In the genomic region with DNA sequence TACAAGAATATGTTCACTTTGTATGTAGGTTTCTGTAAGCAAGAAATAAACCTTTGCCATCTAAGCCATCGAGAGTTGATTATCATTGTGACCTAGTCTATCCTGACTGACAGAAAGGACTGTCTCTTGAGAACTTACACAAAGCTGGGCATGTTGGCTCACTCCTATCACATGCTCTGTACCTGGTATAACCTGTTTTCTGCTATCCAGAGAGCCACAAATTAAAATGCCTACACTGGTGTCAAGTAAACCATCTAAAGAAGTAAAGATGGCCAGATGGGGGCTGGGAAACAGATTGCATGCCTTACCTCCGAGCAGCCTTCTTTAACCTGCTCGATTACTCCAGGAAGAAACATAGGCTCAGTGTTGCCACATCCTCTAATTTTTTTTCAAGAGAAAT, we compare ENCODE assay signal across 28 mouse cellular contexts. TPM values are rescaled to one million over a fixed set of nuclear protein-coding genes. Genes with fewer than 3 reads are reported as not detected.
DNase-seq lines count a peak whose midpoint lies in the region; ATAC-seq lines count a peak whose summit lies in the region.
"Had no signal": no experiment of that assay in that cellular context is flagged by ENCODE, and none has a peak within 500 bp of the region (broad histone marks: within the 10 kb centered on the region; RNA-seq: fewer than 3 reads in every experiment).

No protein-coding gene starts in this region.

- H3K4me3 ChIP-seq in embryonic facial prominence, embryonic 10.5 days: no peak overlapping the region
- H3K4me3 ChIP-seq in embryonic facial prominence, embryonic 13.5 days: no peak overlapping the region
- no peak overlapping the region for H3K4me3 ChIP-seq in embryonic facial prominence, embryonic 15.5 days (replicated peaks)
- H3K4me3 ChIP-seq: embryonic facial prominence, embryonic 12.5 days; erythroblast, embryonic 14.5 days; forebrain, embryonic 10.5 days; forebrain, embryonic 12.5 days had no signal

- no peak overlapping the region for H3K4me2 ChIP-seq in embryonic facial prominence, embryonic 13.5 days
- no peak overlapping the region for H3K4me2 ChIP-seq in embryonic facial prominence, embryonic 15.5 days (replicated peaks)
- H3K4me2 ChIP-seq: embryonic facial prominence, embryonic 12.5 days; forebrain, embryonic 12.5 days had no signal

- no peaks in the 10 kb centered on the region for H3K36me3 ChIP-seq in embryonic facial prominence, embryonic 10.5 days (replicated peaks)
- H3K36me3 ChIP-seq in embryonic facial prominence, embryonic 13.5 days: no peaks in the 10 kb centered on the region
- no peaks in the 10 kb centered on the region for H3K36me3 ChIP-seq in embryonic facial prominence, embryonic 15.5 days
- H3K36me3 ChIP-seq: embryonic facial prominence, embryonic 12.5 days; forebrain, embryonic 10.5 days; forebrain, embryonic 12.5 days had no signal

- no peak for DNase-seq in embryonic facial prominence, embryonic 10.5 days (ENCODE audit: low spot score)
- no peak for DNase-seq in embryo, embryonic 11 days
- DNase-seq in layer of hippocampus, adult 9-10 months (ENCODE audit: low spot score): no peak
- no peak for DNase-seq in layer of hippocampus, postnatal 36 days
- DNase-seq: adrenal gland, adult 8-10 months; adrenal gland, postnatal 14 days; adrenal gland, postnatal 36 days; cerebellum, adult 11-12 months; cerebellum, adult 2 months; cerebellum, adult 9-10 months; cerebellum, postnatal 10 days; cerebellum, postnatal 25 days had no signal

- 0 out of 2 replicates have a peak, but pooled peaks have one; percentile 6 for ATAC-seq in embryonic facial prominence, embryonic 13.5 days (ENCODE audit: insufficient number of reproducible peaks, insufficient read depth, low FRiP score, low TSS enrichment, low read depth)
- no peak for ATAC-seq in embryonic facial prominence, embryonic 15.5 days (ENCODE audit: insufficient number of reproducible peaks, low FRiP score, low TSS enrichment, low read depth)
- peak; percentile 24; the same call in 1 of the 2 replicates for ATAC-seq in granulocyte monocyte progenitor cell, adult 5-6 weeks (replicated peaks; ENCODE audit: poor library complexity, severe bottlenecking)
- ATAC-seq: activated CD4-positive, CD25-positive, alpha-beta regulatory T cell, adult 4 months; forebrain, embryonic 14.5 days; forebrain, embryonic 16.5 days; Patski had no signal

- peaks cover 40% of the 10 kb centered on the region for H3K4me1 ChIP-seq in embryonic facial prominence, embryonic 10.5 days
- H3K4me1 ChIP-seq in embryonic facial prominence, embryonic 13.5 days: peaks cover 15% of the 10 kb centered on the region
- H3K4me1 ChIP-seq in embryonic facial prominence, embryonic 15.5 days: no peaks in the 10 kb centered on the region

- H3K9me3 ChIP-seq in embryonic facial prominence, embryonic 10.5 days: no peaks in the 10 kb centered on the region
- H3K9me3 ChIP-seq in embryonic facial prominence, embryonic 13.5 days: no peaks in the 10 kb centered on the region
- no peaks in the 10 kb centered on the region for H3K9me3 ChIP-seq in embryonic facial prominence, embryonic 15.5 days (replicated peaks)
- H3K9me3 ChIP-seq: embryonic facial prominence, embryonic 12.5 days; forebrain, embryonic 10.5 days; forebrain, embryonic 12.5 days had no signal

- H3K27ac ChIP-seq in embryonic facial prominence, embryonic 10.5 days (replicated peaks): 0 out of 2 replicates have a peak overlapping the region, but pooled peaks have one; percentile 11
- peak overlapping the region; percentile 87; the same call in 1 of the 2 replicates for H3K27ac ChIP-seq in embryonic facial prominence, embryonic 13.5 days
- peak overlapping the region; percentile 77; the same call in 1 of the 2 replicates for H3K27ac ChIP-seq in embryonic facial prominence, embryonic 15.5 days (replicated peaks)
- H3K27ac ChIP-seq: forebrain, embryonic 10.5 days; forebrain, embryonic 12.5 days had no signal

- WGBS in embryonic facial prominence, embryonic 10.5 days: 54% methylated on average over 3 of the region's 3 CpGs
- 33% methylated on average over 3 of the region's 3 CpGs for WGBS in embryonic facial prominence, embryonic 13.5 days
- WGBS in embryonic facial prominence, embryonic 15.5 days: 28% methylated on average over 3 of the region's 3 CpGs

- no peaks in the 10 kb centered on the region for H3K27me3 ChIP-seq in embryonic facial prominence, embryonic 10.5 days (replicated peaks; ENCODE audit: low read depth, poor library complexity, severe bottlenecking)
- no peaks in the 10 kb centered on the region for H3K27me3 ChIP-seq in embryonic facial prominence, embryonic 13.5 days
- no peaks in the 10 kb centered on the region for H3K27me3 ChIP-seq in embryonic facial prominence, embryonic 15.5 days
- H3K27me3 ChIP-seq: embryonic facial prominence, embryonic 12.5 days; forebrain, embryonic 12.5 days had no signal

- no peak overlapping the region for H3K9ac ChIP-seq in embryonic facial prominence, embryonic 13.5 days
- H3K9ac ChIP-seq in embryonic facial prominence, embryonic 15.5 days: no peak overlapping the region
- H3K9ac ChIP-seq: embryonic facial prominence, embryonic 12.5 days; forebrain, embryonic 12.5 days had no signal

RNA-seq across cellular contexts. Expression of gene Rps19, which starts 6.6 kb away (rescaled TPM):
- polyA plus RNA-seq in embryonic facial prominence, embryonic 10.5 days (2016; fragmentation: Nextera tagmentation; extraction: Ambion mirVana): 2,181 and 2,235 TPM in 2 replicates
- polyA plus RNA-seq in embryonic facial prominence, embryonic 13.5 days (2015; fragmentation: Nextera tagmentation; extraction: Ambion mirVana): 2,967 and 3,152 TPM in 2 replicates
- 2,979 and 3,008 TPM in 2 replicates for polyA plus RNA-seq in embryonic facial prominence, embryonic 15.5 days (2015; fragmentation: Nextera tagmentation; extraction: Ambion mirVana)
- total RNA-seq in granulocyte monocyte progenitor cell, adult 5-6 weeks (2014; fragmentation: Nextera tagmentation): 4,360 and 4,453 TPM in 2 replicates
- 1,417 and 1,663 TPM in 2 replicates for total RNA-seq in granulocyte monocyte progenitor cell, adult 5-6 weeks (2017)
- total RNA-seq in layer of hippocampus, postnatal 36 days (2021): 100 to 1,000 TPM; 490 to 494 TPM

RNA-seq across cellular contexts. Expression of gene Dmrtc2, which starts 7.7 kb away (rescaled TPM):
- polyA plus RNA-seq in embryonic facial prominence, embryonic 10.5 days (2016; fragmentation: Nextera tagmentation; extraction: Ambion mirVana): not detected in 2 replicates
- not detected in 2 replicates for polyA plus RNA-seq in embryonic facial prominence, embryonic 13.5 days (2015; fragmentation: Nextera tagmentation; extraction: Ambion mirVana)
- polyA plus RNA-seq in embryonic facial prominence, embryonic 15.5 days (2015; fragmentation: Nextera tagmentation; extraction: Ambion mirVana): 0.09 TPM in 1 of 2 replicates, not detected in the other
- total RNA-seq in granulocyte monocyte progenitor cell, adult 5-6 weeks (2014; fragmentation: Nextera tagmentation): not detected in 2 replicates
- not detected in 2 replicates for total RNA-seq in granulocyte monocyte progenitor cell, adult 5-6 weeks (2017)
- total RNA-seq in layer of hippocampus, postnatal 36 days (2021): not detected
- total RNA-seq: adrenal gland, adult 18-20 months; adrenal gland, adult 8-10 months; adrenal gland, postnatal 14 days; adrenal gland, postnatal 36 days; MEL had no signal
- polyA plus RNA-seq: activated CD4-positive, CD25-positive, alpha-beta regulatory T cell, adult 4 months; C2C12; cerebellum, adult 2 months; cortical plate, adult 2 months; embryonic facial prominence, embryonic 12.5 days; erythroblast, embryonic 14.5 days; forebrain, embryonic 10.5 days; forebrain, embryonic 12.5 days; forebrain, embryonic 14.5 days; forebrain, embryonic 16.5 days; frontal cortex, adult 2 months; Patski had no signal

RNA-seq across cellular contexts. Expression of gene Lypd4, which starts 7.8 kb away (rescaled TPM):
- polyA plus RNA-seq in embryonic facial prominence, embryonic 10.5 days (2016; fragmentation: Nextera tagmentation; extraction: Ambion mirVana): not detected in 2 replicates
- polyA plus RNA-seq in embryonic facial prominence, embryonic 13.5 days (2015; fragmentation: Nextera tagmentation; extraction: Ambion mirVana): not detected in 2 replicates
- polyA plus RNA-seq in embryonic facial prominence, embryonic 15.5 days (2015; fragmentation: Nextera tagmentation; extraction: Ambion mirVana): not detected in 2 replicates
- not detected in 2 replicates for total RNA-seq in granulocyte monocyte progenitor cell, adult 5-6 weeks (2014; fragmentation: Nextera tagmentation)
- total RNA-seq in granulocyte monocyte progenitor cell, adult 5-6 weeks (2017): not detected in 2 replicates
- total RNA-seq in layer of hippocampus, postnatal 36 days (2021): not detected
- total RNA-seq: adrenal gland, adult 18-20 months; adrenal gland, adult 8-10 months; adrenal gland, postnatal 14 days; adrenal gland, postnatal 36 days; MEL had no signal
- polyA plus RNA-seq: activated CD4-positive, CD25-positive, alpha-beta regulatory T cell, adult 4 months; C2C12; cerebellum, adult 2 months; cortical plate, adult 2 months; embryonic facial prominence, embryonic 12.5 days; erythroblast, embryonic 14.5 days; forebrain, embryonic 10.5 days; forebrain, embryonic 12.5 days; forebrain, embryonic 14.5 days; forebrain, embryonic 16.5 days; frontal cortex, adult 2 months had no signal

RNA-seq across cellular contexts. Expression of gene Gm9844, which starts 15.6 kb away (rescaled TPM):
- polyA plus RNA-seq in embryonic facial prominence, embryonic 10.5 days (2016; fragmentation: Nextera tagmentation; extraction: Ambion mirVana): 14.4 and 18.5 TPM in 2 replicates
- polyA plus RNA-seq in embryonic facial prominence, embryonic 13.5 days (2015; fragmentation: Nextera tagmentation; extraction: Ambion mirVana): 19.6 and 35.1 TPM in 2 replicates
- 8.1 and 21.7 TPM in 2 replicates for polyA plus RNA-seq in embryonic facial prominence, embryonic 15.5 days (2015; fragmentation: Nextera tagmentation; extraction: Ambion mirVana)
- 3.2 and 7.1 TPM in 2 replicates for total RNA-seq in granulocyte monocyte progenitor cell, adult 5-6 weeks (2014; fragmentation: Nextera tagmentation)
- 3.6 and 12.8 TPM in 2 replicates for total RNA-seq in granulocyte monocyte progenitor cell, adult 5-6 weeks (2017)
- total RNA-seq in layer of hippocampus, postnatal 36 days (2021): not detected
- total RNA-seq: adrenal gland, adult 18-20 months; adrenal gland, adult 8-10 months; adrenal gland, postnatal 36 days had no signal

RNA-seq across cellular contexts. Expression of gene Cd79a, which starts 19.6 kb away (rescaled TPM):
- 0.26 and 0.40 TPM in 2 replicates for polyA plus RNA-seq in embryonic facial prominence, embryonic 10.5 days (2016; fragmentation: Nextera tagmentation; extraction: Ambion mirVana)
- polyA plus RNA-seq in embryonic facial prominence, embryonic 13.5 days (2015; fragmentation: Nextera tagmentation; extraction: Ambion mirVana): 0.41 and 0.89 TPM in 2 replicates
- 0.59 and 0.69 TPM in 2 replicates for polyA plus RNA-seq in embryonic facial prominence, embryonic 15.5 days (2015; fragmentation: Nextera tagmentation; extraction: Ambion mirVana)
- not detected in 2 replicates for total RNA-seq in granulocyte monocyte progenitor cell, adult 5-6 weeks (2014; fragmentation: Nextera tagmentation)
- total RNA-seq in granulocyte monocyte progenitor cell, adult 5-6 weeks (2017): not detected in 2 replicates
- under 1 TPM in 1 of 2 experiments, not detected in 1; 0.43 TPM for total RNA-seq in layer of hippocampus, postnatal 36 days (2021)
- polyA plus RNA-seq: forebrain, embryonic 14.5 days; Patski had no signal

Comparison
In these comparisons a context has a peak if more than half of its experiments do, and no peak if none do; other contexts are left out.
1. H3K27ac ChIP-seq: peak in every context shown above with its lines; median percentile 87 in embryonic facial prominence, embryonic 13.5 days; 77 in embryonic facial prominence, embryonic 15.5 days; 11 in embryonic facial prominence, embryonic 10.5 days.